Mouse (Mus musculus): ENCODE results near the gene Ranbp3l.

DNA sequence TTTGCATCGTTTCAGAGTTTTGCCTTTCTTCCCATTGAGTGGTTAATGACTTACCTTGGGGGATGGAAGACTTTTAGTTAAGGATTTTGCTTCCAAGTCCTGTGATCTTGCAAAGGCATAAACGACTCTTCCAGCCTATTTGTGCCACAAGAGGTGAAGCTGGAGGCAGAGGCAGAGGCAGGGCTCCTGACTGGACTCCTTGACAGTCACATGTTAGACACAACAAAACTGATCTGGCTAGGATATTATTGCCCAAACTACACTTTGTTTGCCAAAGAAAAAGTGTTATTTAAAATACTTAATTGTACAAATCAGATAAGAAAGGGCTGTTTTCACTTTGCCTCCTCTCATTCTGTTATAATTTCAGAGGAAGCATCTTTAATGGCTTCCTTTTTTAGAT lies 106.4 kb downstream of the Ranbp3l start:
- TF ChIP-seq POLR2A (IDR thresholded peaks at IDR 0.05; ENCODE audit: low read depth, low read length) (no peak), CTCF (IDR thresholded peaks at IDR 0.05; ENCODE audit: borderline replicate concordance, insufficient read depth, low read length) (no peak)
